Mouse (Mus musculus): Measurements from ENCODE around the gene Hist1h2bn. TPM values are rescaled to one million over a fixed set of nuclear protein-coding genes. Genes with fewer than 3 reads are reported as not detected.
"Not testable (repeated sequence)": the region's sequence is repeated elsewhere in the genome, so short reads cannot be mapped to it uniquely, and the experiment has no call there.

The Hist1h2bn gene
- polyA plus RNA-seq (2012; rRNA removed): 2.4 and 4.2 TPM in 2 replicates

- H3K4me3 ChIP-seq (replicated peaks; ENCODE audit: extremely low read depth, low read depth, low read length): peak within 1 kb of the TSS; percentile 98
- TF ChIP-seq POLR2A (IDR thresholded peaks at IDR 0.05; ENCODE audit: borderline replicate concordance, extremely low read depth, low read depth, low read length): peak; percentile 48; the same call in 1 of the 2 replicates
- under 1% methylated on average over 48 of the region's 50 CpGs for WGBS
- DNase-seq: peak; percentile 50
- H3K4me1 ChIP-seq (ENCODE audit: control insufficient read depth, insufficient read depth, low read length): not testable (repeated sequence)
These were observed at the start of gene Hist1h2bn, which contains the start of gene Hist1h2ak for GRCm38 (mm10) chr13:21753524-21754285. Hist1h2bn (plus strand) TSS chr13:21754123. Hist1h2ak (minus strand) TSS chr13:21753827.

DNA sequence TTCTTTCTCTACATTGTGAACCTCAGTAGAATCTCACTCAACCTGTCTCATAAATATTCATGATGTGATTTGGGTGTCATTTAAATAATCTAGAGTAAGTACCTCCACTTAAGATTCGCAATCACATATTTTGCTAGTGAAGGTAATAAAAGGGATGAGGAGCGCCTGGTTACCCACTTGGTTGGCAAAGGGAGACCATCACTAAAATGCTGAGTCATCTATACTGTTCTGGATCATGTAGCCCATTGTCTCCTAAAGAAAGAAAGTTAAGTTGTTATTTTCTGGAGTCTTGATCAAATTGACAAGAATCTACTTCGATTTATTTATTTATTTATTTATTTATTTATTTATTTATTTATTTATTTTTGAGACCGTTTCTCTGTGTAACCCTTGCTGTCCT lies 47.3 kb upstream of the Hist1h2bn start:
- TF ChIP-seq POLR2A (IDR thresholded peaks at IDR 0.05; ENCODE audit: borderline replicate concordance, extremely low read depth, low read depth, low read length): no peak
- no peak for TF ChIP-seq CTCF (IDR thresholded peaks at IDR 0.05; ENCODE audit: insufficient read depth, low read length)
- peaks cover 3% of the 10 kb centered on the region; the same call in 1 of the 2 replicates for H3K4me1 ChIP-seq (ENCODE audit: control insufficient read depth, insufficient read depth, low read length)
- DNase-seq: no peak
- no peak overlapping the region for H3K4me3 ChIP-seq (replicated peaks; ENCODE audit: extremely low read depth, low read depth, low read length)
- 64% methylated on average over 4 of the region's 4 CpGs for WGBS

GRCm38 (mm10) chr13:21710031-21710711 lies 43.8 kb upstream of the Hist1h2bn start:
- Histone ChIP-seq H3K4me1 (ENCODE audit: control insufficient read depth, insufficient read depth, low read length) (peaks cover 8% of the 10 kb centered on the region), H3K4me3 (replicated peaks; ENCODE audit: extremely low read depth, low read depth, low read length) (peak overlapping the region; percentile 99)
- peak; percentile 85 for DNase-seq
- under 1% methylated on average over 32 of the region's 32 CpGs for WGBS
- TF ChIP-seq CTCF (IDR thresholded peaks at IDR 0.05; ENCODE audit: insufficient read depth, low read length) (peak; percentile 81), POLR2A (IDR thresholded peaks at IDR 0.05; ENCODE audit: borderline replicate concordance, extremely low read depth, low read depth, low read length) (no peak)

- TF ChIP-seq POLR2A (IDR thresholded peaks at IDR 0.05; ENCODE audit: borderline replicate concordance, extremely low read depth, low read depth, low read length) (no peak), CTCF (IDR thresholded peaks at IDR 0.05; ENCODE audit: insufficient read depth, low read length) (no peak)
- DNase-seq: peak; percentile 69
- 5% methylated on average over 22 of the region's 22 CpGs for WGBS
- Histone ChIP-seq H3K4me3 (replicated peaks; ENCODE audit: extremely low read depth, low read depth, low read length) (peak overlapping the region; percentile 99), H3K4me1 (ENCODE audit: control insufficient read depth, insufficient read depth, low read length) (peaks cover 12% of the 10 kb centered on the region)
These were observed 43.0 kb upstream of the Hist1h2bn start for GRCm38 (mm10) chr13:21710821-21711525.

DNA sequence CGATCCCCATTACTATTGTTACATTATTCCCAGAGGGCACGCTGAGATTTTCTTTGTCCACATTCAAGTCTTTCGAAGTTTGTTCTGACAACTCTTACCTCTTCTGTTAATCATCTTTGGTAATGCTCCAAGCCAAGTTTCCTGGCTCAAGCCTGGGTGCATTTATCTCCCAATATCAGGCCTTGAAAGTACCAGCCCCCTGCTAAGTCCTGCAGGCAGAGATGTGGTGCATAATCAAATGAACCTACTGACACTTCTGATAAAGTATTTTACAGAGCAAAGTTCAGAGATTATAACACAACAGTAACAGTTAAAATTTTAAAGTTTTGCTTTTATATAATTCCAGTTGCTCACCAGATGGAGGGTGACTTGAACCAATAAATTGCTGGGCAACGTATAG lies 42.2 kb upstream of the Hist1h2bn start:
- TF ChIP-seq POLR2A (IDR thresholded peaks at IDR 0.05; ENCODE audit: borderline replicate concordance, extremely low read depth, low read depth, low read length): no peak
- no peak for TF ChIP-seq CTCF (IDR thresholded peaks at IDR 0.05; ENCODE audit: insufficient read depth, low read length)
- DNase-seq: no peak
- no peak overlapping the region for H3K4me3 ChIP-seq (replicated peaks; ENCODE audit: extremely low read depth, low read depth, low read length)
- 31% methylated on average over 4 of the region's 4 CpGs for WGBS
- H3K4me1 ChIP-seq (ENCODE audit: control insufficient read depth, insufficient read depth, low read length): peaks cover 12% of the 10 kb centered on the region

- H3K4me3 ChIP-seq (replicated peaks; ENCODE audit: extremely low read depth, low read depth, low read length): no peak overlapping the region
- WGBS: under 1% methylated on average over 7 of the region's 7 CpGs
- TF ChIP-seq CTCF (IDR thresholded peaks at IDR 0.05; ENCODE audit: insufficient read depth, low read length): peak; percentile 56; the same call in 1 of the 2 replicates
- TF ChIP-seq POLR2A (IDR thresholded peaks at IDR 0.05; ENCODE audit: borderline replicate concordance, extremely low read depth, low read depth, low read length): no peak
- DNase-seq: peak; percentile 49
- peaks cover 19% of the 10 kb centered on the region for H3K4me1 ChIP-seq (ENCODE audit: control insufficient read depth, insufficient read depth, low read length)
These were observed 39.2 kb upstream of the Hist1h2bn start for GRCm38 (mm10) chr13:21714725-21715124.

DNA sequence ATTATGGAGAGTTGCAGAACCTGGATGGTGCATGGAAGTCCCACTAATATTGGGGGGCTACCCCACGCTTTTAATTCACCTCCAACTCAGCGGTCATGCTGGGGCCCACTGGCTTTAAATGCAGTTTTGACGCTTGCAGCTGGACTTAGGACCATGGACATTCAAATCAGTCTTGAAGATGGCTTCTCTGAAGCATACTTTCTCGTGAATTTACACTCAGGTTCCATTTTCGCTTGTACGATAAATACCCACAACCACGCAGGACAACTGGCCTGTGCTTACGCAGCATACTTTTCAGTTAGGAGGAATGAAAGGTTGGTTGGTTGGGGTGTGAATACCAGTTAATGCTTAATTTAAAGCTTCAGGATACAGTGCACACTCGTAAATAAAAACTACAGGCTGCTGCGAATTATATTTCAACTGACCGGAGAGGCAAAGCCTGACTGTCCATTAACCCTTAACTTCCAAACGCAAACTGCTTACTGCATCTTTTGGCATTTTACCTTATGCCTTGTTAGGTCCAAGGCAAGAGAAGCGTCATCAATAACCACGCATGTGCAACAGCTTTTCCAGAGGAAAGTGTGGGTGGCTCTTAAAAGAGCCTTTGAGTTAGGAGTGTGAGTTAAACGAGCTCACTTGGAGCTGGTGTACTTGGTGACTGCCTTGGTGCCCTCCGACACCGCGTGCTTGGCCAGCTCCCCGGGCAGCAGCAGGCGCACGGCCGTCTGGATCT lies 38.6 kb upstream of the Hist1h2bn start:
- under 1% methylated on average over 22 of the region's 22 CpGs for WGBS
- peak overlapping the region; percentile 9 for H3K4me3 ChIP-seq (replicated peaks; ENCODE audit: extremely low read depth, low read depth, low read length)
- peaks cover 19% of the 10 kb centered on the region for H3K4me1 ChIP-seq (ENCODE audit: control insufficient read depth, insufficient read depth, low read length)
- DNase-seq: no peak
- no peak for TF ChIP-seq POLR2A (IDR thresholded peaks at IDR 0.05; ENCODE audit: borderline replicate concordance, extremely low read depth, low read depth, low read length)
- no peak for TF ChIP-seq CTCF (IDR thresholded peaks at IDR 0.05; ENCODE audit: insufficient read depth, low read length)

DNA sequence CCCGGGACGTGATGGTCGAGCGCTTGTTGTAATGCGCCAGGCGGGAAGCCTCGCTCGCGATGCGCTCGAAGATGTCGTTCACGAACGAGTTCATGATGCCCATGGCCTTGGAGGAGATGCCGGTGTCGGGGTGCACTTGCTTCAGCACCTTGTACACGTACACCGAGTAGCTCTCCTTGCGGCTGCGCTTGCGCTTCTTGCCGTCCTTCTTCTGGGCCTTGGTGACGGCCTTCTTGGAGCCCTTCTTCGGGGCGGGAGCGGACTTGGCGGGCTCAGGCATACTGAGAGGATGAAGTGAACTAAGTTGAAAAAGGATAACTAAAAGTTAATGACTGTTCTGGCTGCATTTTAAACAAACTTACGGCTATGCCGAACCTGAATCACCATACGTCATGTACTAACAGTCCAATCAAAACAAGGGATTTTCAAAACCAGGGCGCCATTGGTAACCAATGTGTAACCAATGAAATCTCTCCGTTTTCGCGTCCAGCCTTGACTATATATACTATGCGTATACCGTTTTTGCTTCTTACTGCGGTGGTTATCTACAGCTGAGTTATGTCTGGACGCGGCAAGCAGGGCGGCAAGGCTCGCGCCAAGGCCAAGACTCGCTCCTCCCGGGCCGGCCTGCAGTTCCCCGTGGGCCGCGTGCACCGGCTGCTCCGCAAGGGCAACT lies 37.9 kb upstream of the Hist1h2bn start, which contains the start of the genes Hist1h2bl and Hist1h2ai:
TSS of gene Hist1h2bl (minus strand) at position 280 of the 676 bp plus-strand sequence.
TSS of gene Hist1h2ai (plus strand) at position 559 of the 676 bp plus-strand sequence.
- peak; percentile 62 for DNase-seq
- Histone ChIP-seq H3K4me3 (replicated peaks; ENCODE audit: extremely low read depth, low read depth, low read length) (peak within 1 kb of the TSS; percentile 67), H3K4me1 (ENCODE audit: control insufficient read depth, insufficient read depth, low read length) (peaks cover 18% of the 10 kb centered on the region)
- TF ChIP-seq POLR2A (IDR thresholded peaks at IDR 0.05; ENCODE audit: borderline replicate concordance, extremely low read depth, low read depth, low read length): peak; percentile 80; the same call in 1 of the 2 replicates
- WGBS: under 1% methylated on average over 34 of the region's 50 CpGs

GRCm38 (mm10) chr13:21716540-21717391 lies 37.2 kb upstream of the Hist1h2bn start:
- peak overlapping the region; percentile 56 for H3K4me3 ChIP-seq (replicated peaks; ENCODE audit: extremely low read depth, low read depth, low read length)
- under 1% methylated on average over 15 of the region's 38 CpGs for WGBS
- H3K4me1 ChIP-seq (ENCODE audit: control insufficient read depth, insufficient read depth, low read length): peaks cover 15% of the 10 kb centered on the region
- DNase-seq: peak; percentile 19

DNA sequence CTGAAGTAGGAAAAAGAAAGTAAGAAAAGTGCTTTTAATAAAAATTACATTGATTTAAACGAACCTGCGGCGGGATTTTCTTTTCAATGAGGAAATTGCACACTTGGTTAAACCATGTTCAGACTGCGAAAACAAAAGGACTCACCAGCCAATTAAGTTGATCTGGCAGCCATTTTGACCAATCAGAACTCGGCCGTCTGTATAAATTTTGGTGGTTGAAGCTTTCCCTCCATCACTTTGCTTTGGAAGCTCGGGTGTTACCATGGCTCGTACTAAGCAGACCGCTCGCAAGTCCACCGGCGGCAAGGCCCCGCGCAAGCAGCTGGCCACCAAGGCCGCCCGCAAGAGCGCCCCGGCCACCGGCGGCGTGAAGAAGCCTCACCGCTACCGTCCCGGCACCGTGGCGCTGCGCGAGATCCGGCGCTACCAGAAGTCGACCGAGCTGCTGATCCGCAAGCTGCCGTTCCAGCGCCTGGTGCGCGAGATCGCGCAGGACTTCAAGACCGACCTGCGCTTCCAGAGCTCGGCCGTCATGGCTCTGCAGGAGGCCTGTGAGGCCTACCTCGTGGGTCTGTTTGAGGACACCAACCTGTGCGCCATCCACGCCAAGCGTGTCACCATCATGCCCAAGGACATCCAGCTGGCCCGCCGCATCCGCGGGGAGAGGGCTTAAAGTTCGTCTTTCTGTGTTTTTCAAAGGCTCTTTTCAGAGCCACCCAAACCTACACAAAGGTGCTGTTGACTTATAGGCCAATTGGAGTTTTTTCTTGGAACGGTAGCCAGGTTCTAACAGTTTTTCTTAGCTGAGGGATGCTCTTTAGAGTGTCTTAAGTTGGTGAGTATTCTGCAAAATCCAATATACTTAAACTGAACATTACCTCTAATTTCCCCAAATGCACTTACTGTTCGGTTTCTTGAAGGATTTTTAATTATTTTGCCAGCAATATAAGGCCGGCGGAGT lies 36.2 kb upstream of the Hist1h2bn start, which contains the start of gene Hist1h3h:
TSS of gene Hist1h3h (plus strand) at position 263 of the 961 bp plus-strand sequence.
- peaks cover 20% of the 10 kb centered on the region for H3K4me1 ChIP-seq (ENCODE audit: control insufficient read depth, insufficient read depth, low read length)
- peak; percentile 55 for DNase-seq
- WGBS: 4% methylated on average over 32 of the region's 56 CpGs
- H3K4me3 ChIP-seq (replicated peaks; ENCODE audit: extremely low read depth, low read depth, low read length): peak within 1 kb of the TSS; percentile 56

All from lung, adult 2 months (tissue).